Mouse (Mus musculus) embryonic facial prominence, embryonic 14.5 days (tissue): ENCODE measurements around the gene Ndufs4. TPM values are rescaled to one million over a fixed set of nuclear protein-coding genes. Genes with fewer than 3 reads are reported as not detected.
"Not testable (repeated sequence)": the region's sequence is repeated elsewhere in the genome, so short reads cannot be mapped to it uniquely, and the experiment has no call there.

Experiments used
- ATAC-seq: fragments of 200-750 bp; cut with Nextera tagmentation; 2 replicates; pipeline ENCODE4 v1.8.0; 2017; ENCODE audit warnings: low read depth, moderate number of reproducible peaks, moderate TSS enrichment
- DNase-seq: peaks from one replicate; pipeline ENCODE4 v3.0.0-alpha.2; 2015; ENCODE audit warnings: low spot score
- H3K27ac ChIP-seq: fragments of 300-500 bp; sonication (generic); replicated peaks from 2 replicates; pipeline ENCODE4 v1.5.1; 2014; ENCODE audit warnings: low read depth, mild to moderate bottlenecking, low read length, moderate library complexity
- H3K27me3 ChIP-seq: fragments of 300-500 bp; sonication (generic); replicated peaks from 2 replicates; pipeline ENCODE4 v1.6.1; 2014; ENCODE audit warnings: low read length; ENCODE audit not compliant: control insufficient read depth, insufficient read depth
- H3K36me3 ChIP-seq: fragments of 300-500 bp; sonication (generic); 2 replicates; pipeline ENCODE4 v1.6.1; 2014; ENCODE audit warnings: low read length, mixed read lengths; ENCODE audit not compliant: control insufficient read depth, insufficient read depth
- H3K4me1 ChIP-seq: fragments of 300-500 bp; sonication (generic); 2 replicates; pipeline ENCODE4 v1.6.1; 2014; ENCODE audit warnings: antibody characterized with exemption, low read length; ENCODE audit not compliant: control insufficient read depth, insufficient read depth
- H3K4me2 ChIP-seq: fragments of 300-500 bp; sonication (generic); 2 replicates; pipeline ENCODE4 v1.6.1; 2014; ENCODE audit warnings: low read depth, mild to moderate bottlenecking, low read length, moderate library complexity, mixed read lengths
- H3K4me3 ChIP-seq: fragments of 300-500 bp; sonication (generic); 2 replicates; pipeline ENCODE4 v1.5.1; 2014; ENCODE audit warnings: low read depth, mild to moderate bottlenecking, low read length
- H3K9ac ChIP-seq: fragments of 300-500 bp; sonication (generic); 2 replicates; pipeline ENCODE4 v1.6.1; 2014; ENCODE audit warnings: low read depth, mild to moderate bottlenecking, low read length, moderate library complexity, mixed read lengths
- H3K9me3 ChIP-seq: fragments of 300-500 bp; sonication (generic); 2 replicates; pipeline ENCODE4 v1.6.1; 2016; ENCODE audit warnings: low read length; ENCODE audit not compliant: control insufficient read depth
- WGBS: fragments of 180-500 bp; shearing (Covaris S2); extraction: QIAGEN DNeasy Blood & Tissue Kit; methylation state at CpG from one replicate; pipeline ENCODE4 v1.1.7; 2014; 5-methylcytosine and 5-hydroxymethylcytosine counted together
- polyA plus RNA-seq: library from polyadenylated mRNA; unstranded; fragments of >200 nt; fragmentation: Nextera tagmentation; extraction: Ambion mirVana; gene quantifications from 2 replicates; pipeline ENCODE4 v1.2.1, GENCODE M21; 2014

The Ndufs4 gene
- polyA plus RNA-seq, 1 experiment from 2014 or later = 303 TPM

GRCm38 (mm10) chr13:114310591-114310990, 77.5 kb downstream of the Ndufs4 start:
- DNase-seq (no peak), ATAC-seq (no peak)
- no peak overlapping the region for H3K4me3 ChIP-seq
- H3K9me3 ChIP-seq = no peaks in the 10 kb centered on the region
- H3K9ac ChIP-seq = no peak overlapping the region
- no peaks in the 10 kb centered on the region for H3K36me3 ChIP-seq
- 87% methylated on average over 11 of the region's 11 CpGs for WGBS
- H3K27me3 ChIP-seq = no peaks in the 10 kb centered on the region
- H3K27ac ChIP-seq = no peak overlapping the region
- H3K4me1 ChIP-seq = no peaks in the 10 kb centered on the region
- H3K4me2 ChIP-seq = no peak overlapping the region

DNA sequence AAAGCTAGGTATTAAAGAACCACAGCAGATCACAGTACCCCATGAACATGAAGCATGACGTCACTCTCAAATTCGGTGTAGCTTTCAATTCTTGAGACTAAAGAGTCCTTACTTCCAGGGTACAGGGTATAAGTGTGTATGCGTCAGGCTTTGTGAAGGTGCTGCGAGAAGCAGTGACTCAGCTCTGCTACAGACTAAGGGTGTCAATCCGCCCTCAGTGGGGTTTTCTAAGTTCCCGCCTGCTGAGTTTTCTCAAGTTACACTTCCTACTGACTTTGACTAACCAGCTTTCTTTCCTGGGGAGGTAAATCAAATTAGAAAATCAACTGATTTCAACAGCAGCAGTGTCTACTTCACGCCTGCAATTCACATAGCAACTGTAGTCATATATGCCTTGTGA, 83.4 kb downstream of the Ndufs4 start:
- DNase-seq (no peak), ATAC-seq (no peak)
- Histone ChIP-seq H3K9me3 (no peaks in the 10 kb centered on the region), H3K4me3 (no peak overlapping the region), H3K27me3 (no peaks in the 10 kb centered on the region), H3K4me1 (no peaks in the 10 kb centered on the region), H3K9ac (no peak overlapping the region), H3K36me3 (peaks cover 3% of the 10 kb centered on the region; the same call in 1 of the 2 replicates), H3K27ac (no peak overlapping the region), H3K4me2 (no peak overlapping the region)
- WGBS = 83% methylated on average over 7 of the region's 7 CpGs

DNA sequence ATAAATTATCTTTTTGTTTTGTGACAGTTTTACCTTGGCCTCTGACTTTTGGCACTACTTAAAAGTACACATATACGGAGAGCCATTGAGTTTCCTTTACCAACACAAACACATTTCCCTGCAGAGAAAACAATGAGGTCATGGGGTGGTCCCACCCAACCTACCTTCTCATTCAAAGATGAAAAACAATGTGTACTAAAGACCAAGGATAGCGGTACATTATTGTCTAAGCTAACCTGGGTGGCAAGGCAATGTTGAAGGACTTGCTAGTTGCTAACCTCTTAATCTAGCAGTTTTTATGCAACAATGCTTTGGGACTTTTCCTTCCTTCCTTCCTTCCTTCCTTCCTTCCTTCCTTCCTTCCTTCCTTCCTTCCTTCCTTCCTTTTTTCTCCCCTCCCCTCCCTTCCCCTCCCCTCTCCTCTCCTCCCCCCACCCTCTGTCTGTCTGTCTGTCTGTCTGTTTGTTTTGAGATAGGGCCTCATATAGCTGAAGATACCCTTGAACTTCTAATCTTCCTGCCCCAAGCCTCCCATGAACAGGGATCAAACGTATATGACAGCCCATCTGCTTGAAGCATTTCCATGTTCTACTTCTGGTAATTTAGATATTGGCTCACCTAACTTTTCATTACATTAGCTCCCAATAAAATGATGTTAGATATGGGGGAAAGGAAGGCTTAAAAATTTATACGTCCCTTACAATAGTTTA, 84.4 kb downstream of the Ndufs4 start:
- no peak for ATAC-seq

GRCm38 (mm10) chr13:114297761-114298160, 90.3 kb downstream of the Ndufs4 start:
- no peak for DNase-seq
- no peaks in the 10 kb centered on the region for H3K9me3 ChIP-seq
- H3K4me1 ChIP-seq = no peaks in the 10 kb centered on the region
- WGBS = 36% methylated on average over 3 of the region's 3 CpGs
- H3K9ac ChIP-seq = no peak overlapping the region
- H3K4me2 ChIP-seq = no peak overlapping the region
- peaks cover 4% of the 10 kb centered on the region; the same call in 1 of the 2 replicates for H3K36me3 ChIP-seq
- H3K27me3 ChIP-seq = no peaks in the 10 kb centered on the region
- no peak overlapping the region for H3K4me3 ChIP-seq
- no peak for ATAC-seq
- no peak overlapping the region for H3K27ac ChIP-seq

More for the DNA sequence above, 84.4 kb downstream of the Ndufs4 start:
- H3K4me2 ChIP-seq = no peak overlapping the region
- H3K27me3 ChIP-seq = no peaks in the 10 kb centered on the region
- H3K9ac ChIP-seq = no peak overlapping the region
- H3K4me1 ChIP-seq = no peaks in the 10 kb centered on the region
- no peak overlapping the region for H3K27ac ChIP-seq
- DNase-seq = no peak
- no peaks in the 10 kb centered on the region for H3K9me3 ChIP-seq
- no peak overlapping the region for H3K4me3 ChIP-seq
- H3K36me3 ChIP-seq = peaks cover 4% of the 10 kb centered on the region; the same call in 1 of the 2 replicates
- WGBS = 84% methylated on average over 4 of the region's 4 CpGs

DNA sequence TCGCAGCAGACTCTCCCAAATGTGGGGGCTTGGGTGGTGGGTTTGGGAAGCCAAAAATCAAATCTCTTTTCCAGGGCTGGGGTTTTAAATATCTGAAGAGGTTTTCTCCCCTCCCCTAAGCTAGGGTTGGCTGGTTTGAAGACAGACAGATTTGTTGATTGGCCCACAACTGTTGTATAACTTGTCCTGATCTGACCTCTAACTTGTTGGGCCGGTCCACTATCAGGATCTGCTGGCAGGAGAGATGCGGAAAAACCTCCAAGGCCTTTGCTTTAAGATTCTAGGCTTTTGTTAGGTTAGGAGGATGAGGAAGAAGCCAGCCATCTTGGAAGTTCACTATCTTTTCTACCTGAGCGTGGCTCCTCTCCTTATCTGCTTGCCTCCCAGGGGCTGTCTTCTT, 91.5 kb downstream of the Ndufs4 start:
- ATAC-seq (no peak), DNase-seq (no peak)
- 84% methylated on average over 4 of the region's 4 CpGs for WGBS
- Histone ChIP-seq H3K4me3 (no peak overlapping the region), H3K9ac (no peak overlapping the region), H3K4me1 (no peaks in the 10 kb centered on the region), H3K27me3 (no peaks in the 10 kb centered on the region), H3K36me3 (peaks cover 4% of the 10 kb centered on the region; the same call in 1 of the 2 replicates), H3K9me3 (no peaks in the 10 kb centered on the region), H3K4me2 (no peak overlapping the region), H3K27ac (no peak overlapping the region)

- 76% methylated on average over 1 of the region's 1 CpGs for WGBS
- no peak for DNase-seq
These were observed 98.6 kb downstream of the Ndufs4 start for GRCm38 (mm10) chr13:114289411-114289810.

DNA sequence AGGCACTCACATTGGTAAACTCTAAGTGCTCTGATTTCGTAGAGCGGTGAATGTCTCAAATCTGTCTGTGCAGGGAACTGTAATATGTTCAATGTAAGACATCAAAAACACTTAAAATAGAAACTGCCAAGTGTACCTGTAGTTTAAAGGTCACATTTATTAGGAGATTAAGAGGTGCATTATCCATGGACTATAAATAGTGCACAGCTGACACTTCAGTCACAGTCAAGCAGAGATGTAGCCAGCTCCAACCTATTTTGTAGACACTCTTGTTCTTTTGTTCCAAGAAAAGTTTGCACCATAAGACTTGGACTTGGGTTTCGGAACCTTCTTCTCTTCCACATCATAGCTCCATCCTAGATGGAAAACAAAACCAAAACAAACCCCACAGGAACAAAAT, 99.5 kb downstream of the Ndufs4 start:
- 94% methylated on average over 3 of the region's 3 CpGs for WGBS
- H3K27ac ChIP-seq = no peak overlapping the region

More at GRCm38 (mm10) chr13:114289411-114289810, 98.6 kb downstream of the Ndufs4 start:
- no peaks in the 10 kb centered on the region for H3K4me1 ChIP-seq
- H3K9me3 ChIP-seq = no peaks in the 10 kb centered on the region
- no peak for ATAC-seq
- no peak overlapping the region for H3K27ac ChIP-seq
- H3K9ac ChIP-seq = no peak overlapping the region
- H3K4me2 ChIP-seq = no peak overlapping the region
- H3K27me3 ChIP-seq = no peaks in the 10 kb centered on the region
- H3K4me3 ChIP-seq = no peak overlapping the region
- H3K36me3 ChIP-seq = peaks cover 30% of the 10 kb centered on the region

GRCm38 (mm10) chr13:114278690-114279089, 109.4 kb downstream of the Ndufs4 start:
- not testable (repeated sequence) for ATAC-seq

More for the DNA sequence above, 99.5 kb downstream of the Ndufs4 start:
- ATAC-seq (no peak), DNase-seq (no peak)
- H3K9me3 ChIP-seq = no peaks in the 10 kb centered on the region
- peaks cover 35% of the 10 kb centered on the region for H3K36me3 ChIP-seq
- H3K4me3 ChIP-seq = no peak overlapping the region
- no peaks in the 10 kb centered on the region for H3K4me1 ChIP-seq
- H3K27me3 ChIP-seq = no peaks in the 10 kb centered on the region
- H3K4me2 ChIP-seq = no peak overlapping the region
- no peak overlapping the region for H3K9ac ChIP-seq

GRCm38 (mm10) chr13:114277277-114277676, 110.8 kb downstream of the Ndufs4 start:
- WGBS = 97% methylated on average over 5 of the region's 5 CpGs
- DNase-seq (no peak), ATAC-seq (no peak)
- no peaks in the 10 kb centered on the region for H3K36me3 ChIP-seq
- no peaks in the 10 kb centered on the region for H3K9me3 ChIP-seq
- H3K4me1 ChIP-seq = no peaks in the 10 kb centered on the region
- no peaks in the 10 kb centered on the region for H3K27me3 ChIP-seq
- H3K4me3 ChIP-seq = no peak overlapping the region
- H3K9ac ChIP-seq = no peak overlapping the region
- H3K4me2 ChIP-seq = no peak overlapping the region
- H3K27ac ChIP-seq = no peak overlapping the region

More at GRCm38 (mm10) chr13:114278690-114279089, 109.4 kb downstream of the Ndufs4 start:
- H3K9me3 ChIP-seq, H3K4me3 ChIP-seq, DNase-seq, H3K27ac ChIP-seq, H3K36me3 ChIP-seq, H3K27me3 ChIP-seq, H3K9ac ChIP-seq, H3K4me1 ChIP-seq, H3K4me2 ChIP-seq: not testable (repeated sequence)
- 95% methylated on average over 2 of the region's 2 CpGs for WGBS
